Mouse (Mus musculus): ENCODE data around the gene Hist1h3h. TPM values are rescaled to one million over a fixed set of nuclear protein-coding genes. Genes with fewer than 3 reads are reported as not detected.
"Not testable (repeated sequence)": the region's sequence is repeated elsewhere in the genome, so short reads cannot be mapped to it uniquely, and the experiment has no call there.

Hist1h3h gene
- polyA plus RNA-seq, 1 experiment from 2014 or later: 5.6 TPM

DNA sequence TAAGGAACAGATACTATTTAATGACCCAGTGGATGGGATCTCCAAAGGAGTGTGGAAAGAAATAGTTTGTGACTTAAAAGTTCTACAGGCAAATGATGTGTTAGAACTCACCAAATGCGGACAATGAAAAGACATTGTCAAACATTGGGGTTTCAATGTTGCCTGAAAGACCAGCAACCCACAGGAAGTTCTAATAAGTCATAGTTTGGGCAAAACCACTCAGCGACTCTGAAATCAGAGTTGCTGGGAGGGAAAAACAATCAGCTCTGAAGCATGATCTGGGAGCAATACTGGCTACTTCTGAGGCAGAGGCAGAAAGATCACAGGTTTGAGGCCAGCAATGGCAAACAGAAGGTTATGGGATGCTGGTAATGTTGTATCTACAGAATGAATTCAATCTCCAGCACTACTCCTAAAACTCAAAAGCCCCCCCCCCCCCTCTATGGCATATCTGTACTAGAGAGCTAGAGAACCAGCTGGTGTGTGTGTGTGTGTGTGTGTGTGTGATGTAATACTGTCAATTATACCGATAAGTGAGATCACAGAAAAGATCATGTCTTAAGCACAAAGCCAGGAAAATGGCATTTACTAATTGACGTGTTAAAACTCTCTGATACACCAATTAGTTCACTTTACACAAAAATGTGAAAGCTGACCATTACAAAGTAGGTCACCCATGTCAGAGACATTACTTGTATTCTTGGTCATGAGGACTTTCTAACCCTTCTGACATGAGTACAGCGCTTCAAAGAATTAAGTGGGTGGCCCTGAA, 32.1 kb downstream of the Hist1h3h start:
- ATAC-seq (replicated peaks; ENCODE audit: low FRiP score, low read depth): no peak
- 5% methylated on average over 5 of the region's 5 CpGs for WGBS

GRCm38 (mm10) chr13:21750159-21751017, 32.9 kb downstream of the Hist1h3h start, which contains the start of gene Hist1h4k:
Hist1h4k (minus strand) TSS chr13:21750505.
- DNase-seq (ENCODE audit: low spot score) (peak; percentile 90), ATAC-seq (replicated peaks; ENCODE audit: low FRiP score, low read depth) (peak; percentile 70)
- H3K4me1 ChIP-seq (replicated peaks; ENCODE audit: insufficient read depth, low read length); H3K9me3 ChIP-seq (replicated peaks; ENCODE audit: low read length); H3K27me3 ChIP-seq (ENCODE audit: insufficient read depth, low read length); H3K36me3 ChIP-seq (ENCODE audit: insufficient read depth, low read length): not testable (repeated sequence)
- Histone ChIP-seq H3K4me2 (ENCODE audit: low read length) (peak within 1 kb of the TSS; percentile 51), H3K9ac (ENCODE audit: low read depth, low read length) (peak within 1 kb of the TSS; percentile 43), H3K27ac (peak within 1 kb of the TSS; percentile 86), H3K4me3 (replicated peaks; ENCODE audit: low read depth, low read length) (peak within 1 kb of the TSS; percentile 35)
- WGBS: under 1% methylated on average over 43 of the region's 56 CpGs

More for the DNA sequence above, 32.1 kb downstream of the Hist1h3h start:
- Histone ChIP-seq H3K27ac (peak overlapping the region; percentile 86; the same call in 1 of the 2 replicates), H3K4me1 (replicated peaks; ENCODE audit: insufficient read depth, low read length) (no peaks in the 10 kb centered on the region), H3K4me3 (replicated peaks; ENCODE audit: low read depth, low read length) (peak overlapping the region; percentile 35), H3K9me3 (replicated peaks; ENCODE audit: low read length) (no peaks in the 10 kb centered on the region), H3K36me3 (ENCODE audit: insufficient read depth, low read length) (no peaks in the 10 kb centered on the region), H3K9ac (ENCODE audit: low read depth, low read length) (peak overlapping the region; percentile 43), H3K27me3 (ENCODE audit: insufficient read depth, low read length) (no peaks in the 10 kb centered on the region), H3K4me2 (ENCODE audit: low read length) (peak overlapping the region; percentile 51)
- no peak for TF ChIP-seq CTCF (IDR thresholded peaks at IDR 0.05; ENCODE audit: low read depth)
- DNase-seq (ENCODE audit: low spot score): peak; percentile 38

GRCm38 (mm10) chr13:21751417-21751816, 34.0 kb downstream of the Hist1h3h start:
- Histone ChIP-seq H3K9me3 (replicated peaks; ENCODE audit: low read length) (no peaks in the 10 kb centered on the region), H3K9ac (ENCODE audit: low read depth, low read length) (no peak overlapping the region), H3K4me3 (replicated peaks; ENCODE audit: low read depth, low read length) (no peak overlapping the region), H3K36me3 (ENCODE audit: insufficient read depth, low read length) (no peaks in the 10 kb centered on the region), H3K4me1 (replicated peaks; ENCODE audit: insufficient read depth, low read length) (no peaks in the 10 kb centered on the region), H3K27ac (no peak overlapping the region), H3K27me3 (ENCODE audit: insufficient read depth, low read length) (no peaks in the 10 kb centered on the region), H3K4me2 (ENCODE audit: low read length) (no peak overlapping the region)
- ATAC-seq (replicated peaks; ENCODE audit: low FRiP score, low read depth): no peak
- TF ChIP-seq CTCF (IDR thresholded peaks at IDR 0.05; ENCODE audit: low read depth): no peak
- no peak for DNase-seq (ENCODE audit: low spot score)

DNA sequence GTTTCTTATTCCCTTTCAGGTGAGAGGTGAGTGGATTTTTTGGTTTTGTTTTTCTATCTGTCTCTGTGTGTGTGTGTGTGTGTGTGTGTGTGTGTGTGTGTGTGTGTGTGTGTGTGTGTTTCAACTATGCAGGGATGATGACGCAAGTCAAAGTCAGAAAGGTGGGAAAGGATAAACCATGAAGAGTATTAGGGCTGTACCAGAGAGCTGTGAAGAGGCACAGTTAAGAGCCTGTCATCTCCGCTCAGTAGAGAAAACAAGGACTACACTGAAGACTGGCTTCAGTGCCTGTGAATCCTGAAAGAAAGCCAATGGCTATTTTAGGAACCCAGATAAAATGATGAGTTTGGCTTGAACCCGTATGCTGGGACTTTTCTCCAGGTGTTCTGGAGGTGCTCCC, 34.4 kb downstream of the Hist1h3h start:
- H3K4me3 ChIP-seq (replicated peaks; ENCODE audit: low read depth, low read length): no peak overlapping the region
- H3K9me3 ChIP-seq (replicated peaks; ENCODE audit: low read length): no peaks in the 10 kb centered on the region
- 0 out of 2 replicates have a peak overlapping the region, but pooled peaks have one; percentile 16 for H3K4me2 ChIP-seq (ENCODE audit: low read length)
- H3K27me3 ChIP-seq (ENCODE audit: insufficient read depth, low read length): no peaks in the 10 kb centered on the region
- no peak overlapping the region for H3K9ac ChIP-seq (ENCODE audit: low read depth, low read length)
- no peaks in the 10 kb centered on the region for H3K4me1 ChIP-seq (replicated peaks; ENCODE audit: insufficient read depth, low read length)
- ATAC-seq (replicated peaks; ENCODE audit: low FRiP score, low read depth) (no peak), DNase-seq (ENCODE audit: low spot score) (no peak)
- TF ChIP-seq CTCF (IDR thresholded peaks at IDR 0.05; ENCODE audit: low read depth): no peak
- no peaks in the 10 kb centered on the region for H3K36me3 ChIP-seq (ENCODE audit: insufficient read depth, low read length)
- no peak overlapping the region for H3K27ac ChIP-seq
- WGBS: 78% methylated on average over 3 of the region's 3 CpGs

DNA sequence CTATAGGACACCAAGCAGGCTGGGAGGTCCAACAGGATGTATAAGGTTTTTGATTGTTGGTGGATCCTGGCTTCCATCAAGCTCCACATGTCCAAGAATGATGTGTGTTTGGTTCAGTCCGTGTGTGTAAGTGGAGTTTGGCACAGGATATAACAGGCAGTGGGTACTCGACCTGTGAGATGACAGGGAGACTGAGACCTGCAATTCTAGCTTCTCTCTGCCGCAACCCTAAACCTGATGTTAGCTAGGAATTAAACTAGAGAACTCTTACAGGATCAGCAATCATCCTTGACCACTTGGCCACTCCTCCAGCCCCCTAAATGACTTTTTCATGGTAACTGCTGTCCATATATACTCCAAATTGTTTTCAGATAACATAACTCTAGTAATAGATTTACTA, 34.9 kb downstream of the Hist1h3h start:
- no peaks in the 10 kb centered on the region for H3K36me3 ChIP-seq (ENCODE audit: insufficient read depth, low read length)
- WGBS: 22% methylated on average over 3 of the region's 3 CpGs
- no peak for ATAC-seq (replicated peaks; ENCODE audit: low FRiP score, low read depth)
- TF ChIP-seq CTCF (IDR thresholded peaks at IDR 0.05; ENCODE audit: low read depth): no peak
- no peaks in the 10 kb centered on the region for H3K27me3 ChIP-seq (ENCODE audit: insufficient read depth, low read length)
- H3K4me3 ChIP-seq (replicated peaks; ENCODE audit: low read depth, low read length): no peak overlapping the region
- no peak overlapping the region for H3K27ac ChIP-seq
- H3K9ac ChIP-seq (ENCODE audit: low read depth, low read length): no peak overlapping the region
- H3K4me2 ChIP-seq (ENCODE audit: low read length): 0 out of 2 replicates have a peak overlapping the region, but pooled peaks have one; percentile 16
- no peaks in the 10 kb centered on the region for H3K4me1 ChIP-seq (replicated peaks; ENCODE audit: insufficient read depth, low read length)
- no peaks in the 10 kb centered on the region for H3K9me3 ChIP-seq (replicated peaks; ENCODE audit: low read length)
- peak; percentile 47 for DNase-seq (ENCODE audit: low spot score)

GRCm38 (mm10) chr13:21753051-21753523, 35.6 kb downstream of the Hist1h3h start:
- Histone ChIP-seq H3K4me1 (replicated peaks; ENCODE audit: insufficient read depth, low read length) (no peaks in the 10 kb centered on the region), H3K9me3 (replicated peaks; ENCODE audit: low read length) (no peaks in the 10 kb centered on the region), H3K27ac (peak overlapping the region; percentile 92), H3K4me3 (replicated peaks; ENCODE audit: low read depth, low read length) (peak overlapping the region; percentile 44), H3K4me2 (ENCODE audit: low read length) (peak overlapping the region; percentile 65), H3K36me3 (ENCODE audit: insufficient read depth, low read length) (no peaks in the 10 kb centered on the region), H3K9ac (ENCODE audit: low read depth, low read length) (peak overlapping the region; percentile 46; the same call in 1 of the 2 replicates), H3K27me3 (ENCODE audit: insufficient read depth, low read length) (no peaks in the 10 kb centered on the region)
- DNase-seq (ENCODE audit: low spot score) (peak; percentile 29), ATAC-seq (replicated peaks; ENCODE audit: low FRiP score, low read depth) (no peak)
- TF ChIP-seq CTCF (IDR thresholded peaks at IDR 0.05; ENCODE audit: low read depth): no peak
- WGBS: 2% methylated on average over 10 of the region's 10 CpGs
